Mouse (Mus musculus): ENCODE data around the gene Olfr1474. TPM values are rescaled to one million over a fixed set of nuclear protein-coding genes. Genes with fewer than 3 reads are reported as not detected.
"Not testable (repeated sequence)": the region's sequence is repeated elsewhere in the genome, so short reads cannot be mapped to it uniquely, and the experiment has no call there.

The Olfr1474 gene
- total RNA-seq (2021), result not detected

DNA sequence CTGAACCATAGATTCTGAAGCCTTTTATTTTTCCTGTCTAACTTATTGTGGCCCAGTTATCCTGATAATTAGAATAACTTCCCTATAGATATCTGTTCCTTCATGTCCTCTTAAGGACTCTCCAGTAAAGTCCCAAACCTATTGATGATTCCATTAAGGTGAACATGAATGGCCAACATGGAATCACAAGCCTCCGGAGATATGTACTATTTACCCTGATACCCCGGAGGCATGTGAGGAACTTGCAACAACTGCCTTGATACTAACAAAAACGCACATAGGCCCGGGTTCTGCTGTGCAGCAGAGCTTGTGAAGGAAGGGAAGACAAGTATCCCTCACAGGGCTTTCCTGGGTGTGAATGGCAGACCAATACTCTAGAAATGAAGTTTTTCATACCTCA is at the start of gene Olfr1474:
TSS of gene Olfr1474 (plus strand) at position 301 of the 400 bp plus-strand sequence.
- DNase-seq (ENCODE audit: extremely low spot score in 1 of 2, low spot score in 2 of 2); intact Hi-C loops (cut with DNase I): not testable (repeated sequence)

DNA sequence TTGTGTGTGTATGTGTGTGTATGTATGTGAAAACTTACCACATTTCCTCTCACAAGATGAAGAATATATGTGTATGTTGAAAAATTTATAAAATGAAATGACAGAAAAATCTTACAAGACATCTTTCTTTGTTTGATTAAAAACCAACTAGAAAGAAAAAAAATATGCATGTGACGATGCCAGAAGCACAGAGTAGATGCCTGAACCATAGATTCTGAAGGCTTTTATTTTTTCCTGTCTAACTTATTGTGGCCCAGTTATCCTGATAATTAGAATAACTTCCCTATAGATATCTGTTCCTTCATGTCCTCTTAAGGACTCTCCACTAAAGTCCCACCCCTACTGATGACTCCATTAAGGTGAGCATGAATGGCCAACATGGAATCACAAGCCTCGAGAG is 26.3 kb upstream of the Olfr1474 start, which contains the start of gene Olfr1471:
TSS of gene Olfr1471 (plus strand) at position 301 of the 400 bp plus-strand sequence.
- DNase-seq (ENCODE audit: extremely low spot score in 1 of 2, low spot score in 2 of 2); intact Hi-C loops (cut with DNase I): not testable (repeated sequence)

DNA sequence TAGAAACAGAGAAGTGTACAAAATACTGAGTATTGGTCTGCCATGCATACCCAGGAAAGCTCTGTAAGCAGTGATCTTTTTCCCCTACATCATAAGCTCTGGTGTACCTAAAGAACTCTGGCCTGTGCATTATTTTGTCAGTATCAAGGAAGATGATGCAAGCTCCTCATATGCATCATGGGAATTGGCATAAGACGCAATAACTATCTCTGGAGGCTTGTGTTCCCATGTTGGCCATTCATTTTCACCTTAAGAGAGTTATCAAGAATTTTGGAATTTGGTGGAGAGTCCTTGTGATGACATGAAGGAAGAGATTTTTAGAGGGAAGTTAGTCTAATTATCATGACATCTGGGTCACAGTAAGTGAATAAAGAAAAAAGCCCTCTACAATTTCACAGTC is 13.4 kb upstream of the Olfr1474 start, which contains the start of gene Olfr1472:
TSS of gene Olfr1472 (minus strand) at position 101 of the 400 bp plus-strand sequence.
- no peak for DNase-seq (ENCODE audit: extremely low spot score in 1 of 2, low spot score in 2 of 2)
- intact Hi-C loops (cut with DNase I), result no loop called here

GRCm38 (mm10) chr19:13480096-13480495 is 10.7 kb downstream of the Olfr1474 start, which contains the start of gene Olfr1475:
Olfr1475 (minus strand) TSS chr19:13480196.
- intact Hi-C loops (cut with DNase I), result no loop called here
- DNase-seq (ENCODE audit: extremely low spot score in 1 of 2, low spot score in 2 of 2), result no peak

DNA sequence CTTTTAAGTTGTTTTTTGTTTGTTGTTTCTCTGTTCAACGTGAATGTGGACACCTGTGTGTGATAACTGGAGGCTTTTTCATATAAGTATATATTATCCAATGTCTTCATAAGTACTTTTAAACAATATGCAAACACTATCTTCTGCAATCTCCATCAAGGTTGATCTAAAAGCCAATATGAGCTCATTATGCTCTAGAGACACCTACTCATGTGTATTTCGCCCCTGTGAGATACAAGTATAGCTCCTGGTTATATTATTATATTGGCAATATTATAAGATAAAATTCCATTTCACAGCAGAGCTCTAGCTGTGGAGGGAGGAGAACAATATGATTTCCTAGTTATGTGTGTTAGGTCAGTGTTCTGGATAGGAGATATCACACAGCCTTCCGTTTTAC is 30.9 kb downstream of the Olfr1474 start, which contains the start of gene Olfr1477:
TSS of gene Olfr1477 (plus strand) at position 301 of the 400 bp plus-strand sequence.
- no peak for DNase-seq (ENCODE audit: extremely low spot score in 1 of 2, low spot score in 2 of 2)
- intact Hi-C loops (cut with DNase I), result no loop called here

Other genes starting within 250 kb of the Olfr1474 start
- gene Olfr1463, start 238.2 kb upstream of the Olfr1474 start, total RNA-seq (2021), result not detected
- gene Olfr1465, start 154.0 kb upstream of the Olfr1474 start, total RNA-seq (2021), result not detected
- not detected for gene Olfr1466, start 130.7 kb upstream of the Olfr1474 start, total RNA-seq (2021)
- gene Olfr1467, start 107.3 kb upstream of the Olfr1474 start, total RNA-seq (2021), result not detected
- gene Olfr1469, start 61.7 kb upstream of the Olfr1474 start, total RNA-seq (2021), result not detected
- gene Olfr1471, start 26.2 kb upstream of the Olfr1474 start, total RNA-seq (2021), result not detected
- gene Olfr1472, start 13.5 kb upstream of the Olfr1474 start, total RNA-seq (2021), result not detected
- not detected for gene Olfr1475, start 10.6 kb downstream of the Olfr1474 start, total RNA-seq (2021)
- not detected for gene Olfr1477, start 31.0 kb downstream of the Olfr1474 start, total RNA-seq (2021)
- gene Olfr1480, start 58.3 kb downstream of the Olfr1474 start, total RNA-seq (2021), result not detected
- not detected for gene Olfr1484, start 113.9 kb downstream of the Olfr1474 start, total RNA-seq (2021)
- not detected for gene Olfr1487, start 147.8 kb downstream of the Olfr1474 start, total RNA-seq (2021)
- not detected for gene Olfr1489, start 162.1 kb downstream of the Olfr1474 start, total RNA-seq (2021)
- not detected for gene Olfr1490, start 181.5 kb downstream of the Olfr1474 start, total RNA-seq (2021)
- not detected for gene Olfr1491, start 227.7 kb downstream of the Olfr1474 start, total RNA-seq (2021)